Mouse (Mus musculus): ENCODE results near the gene Ccdc83.

DNA sequence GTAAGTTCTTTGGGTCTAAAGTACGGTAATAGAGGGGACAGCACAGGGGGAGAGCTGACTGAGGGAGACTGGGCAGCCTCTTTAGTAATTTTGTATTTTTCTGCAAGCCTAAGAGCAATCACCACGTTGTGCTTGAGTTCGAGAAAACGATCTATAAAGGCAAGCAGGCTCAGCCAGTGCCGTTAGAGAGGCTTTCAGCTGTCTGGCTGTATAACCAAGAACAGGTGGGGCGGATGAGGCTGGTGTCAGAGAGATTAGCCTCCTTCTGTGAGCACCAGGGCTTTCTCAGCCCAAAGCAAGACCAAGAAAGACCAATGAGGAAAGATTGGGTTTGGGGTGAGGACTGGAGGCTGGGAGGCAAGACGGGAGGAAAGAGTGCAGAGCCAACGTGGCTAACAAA, 15.3 kb upstream of the Ccdc83 start:
- TF ChIP-seq POLR2A (IDR thresholded peaks at IDR 0.05; ENCODE audit: extremely low read depth, insufficient read depth, low read length) (no peak), CTCF (IDR thresholded peaks at IDR 0.05; ENCODE audit: low read depth, low read length) (no peak)

Measured in liver, adult 2 months (tissue).